Mouse (Mus musculus) testis, adult 2 months (tissue): ENCODE results near the gene Rbms3. TPM values are rescaled to one million over a fixed set of nuclear protein-coding genes. Genes with fewer than 3 reads are reported as not detected.

Source experiments
- H3K27ac ChIP-seq: fragments of 200-500 bp; 2 replicates; pipeline ENCODE4 v1.5.1; 2012; ENCODE audit warnings: low read depth, low read length; ENCODE audit not compliant: control insufficient read depth, insufficient read depth
- H3K27me3 ChIP-seq: fragments of 200-500 bp; 2 replicates; pipeline ENCODE4 v1.6.1; 2012; ENCODE audit warnings: mild to moderate bottlenecking, low read length, moderate library complexity; ENCODE audit not compliant: control insufficient read depth, insufficient read depth
- H3K36me3 ChIP-seq: fragments of 200-500 bp; 2 replicates; pipeline ENCODE4 v1.6.1; 2012; ENCODE audit warnings: mild to moderate bottlenecking, low read length; ENCODE audit not compliant: control insufficient read depth, insufficient read depth
- H3K4me1 ChIP-seq: fragments of 200-500 bp; 2 replicates; pipeline ENCODE4 v1.6.1; 2012; ENCODE audit warnings: low read length; ENCODE audit not compliant: control insufficient read depth, insufficient read depth
- H3K4me3 ChIP-seq: fragments of 200-500 bp; 2 replicates; pipeline ENCODE4 v1.5.1; 2012; ENCODE audit warnings: low read depth, mild to moderate bottlenecking, low read length, moderate library complexity, mixed read lengths; ENCODE audit not compliant: control insufficient read depth
- CTCF ChIP-seq: fragments of 200-500 bp; IDR thresholded peaks from 2 replicates; pipeline ENCODE4 v1.5.1; 2012; ENCODE audit warnings: low read depth, mild to moderate bottlenecking, inconsistent platforms, low read length, moderate library complexity; ENCODE audit not compliant: control insufficient read depth, insufficient read depth, insufficient replicate concordance
- POLR2A ChIP-seq: fragments of 200-500 bp; IDR thresholded peaks from 2 replicates; pipeline ENCODE4 v1.6.1; 2012; ENCODE audit warnings: low read depth, mild to moderate bottlenecking, inconsistent platforms, low read length, moderate library complexity; ENCODE audit not compliant: control insufficient read depth
- polyA plus RNA-seq: library from polyadenylated mRNA; depleted of rRNA; stranded (reverse); fragments of >200 nt; gene quantifications from 2 replicates; pipeline ENCODE4 v1.2.3, GENCODE M21; 2012; rRNA removed

Gene Rbms3
- 0.72 and 1.6 TPM in 2 replicates for polyA plus RNA-seq

DNA sequence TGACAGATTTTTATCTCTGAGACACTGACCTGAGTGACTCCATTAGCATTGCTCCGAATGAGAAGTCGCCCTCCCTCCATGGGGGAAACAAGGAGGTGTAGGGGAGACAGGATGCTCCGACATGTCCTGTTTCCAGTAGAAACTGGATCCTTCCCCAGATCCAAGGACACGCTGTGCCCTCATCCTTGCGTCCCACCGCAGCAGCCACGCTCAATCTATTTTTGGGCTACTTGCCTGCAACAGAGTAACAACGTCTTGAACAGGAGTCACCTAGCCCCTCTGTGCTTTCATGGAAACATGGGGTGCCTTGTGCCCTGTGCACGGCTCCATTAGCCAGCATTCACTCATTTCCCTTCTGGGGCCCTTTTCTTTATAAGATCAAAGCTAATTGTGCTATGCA is at the start of gene Rbms3:
Rbms3 (minus strand) TSS at position 143 of the 400 bp plus-strand sequence.
- Histone ChIP-seq H3K27ac (no peak within 1 kb of the TSS), H3K36me3 (no peaks in the 10 kb centered on the region), H3K27me3 (no peaks in the 10 kb centered on the region), H3K4me3 (no peak within 1 kb of the TSS), H3K4me1 (no peaks in the 10 kb centered on the region)
- no peak for TF ChIP-seq POLR2A
- TF ChIP-seq CTCF: no peak

DNA sequence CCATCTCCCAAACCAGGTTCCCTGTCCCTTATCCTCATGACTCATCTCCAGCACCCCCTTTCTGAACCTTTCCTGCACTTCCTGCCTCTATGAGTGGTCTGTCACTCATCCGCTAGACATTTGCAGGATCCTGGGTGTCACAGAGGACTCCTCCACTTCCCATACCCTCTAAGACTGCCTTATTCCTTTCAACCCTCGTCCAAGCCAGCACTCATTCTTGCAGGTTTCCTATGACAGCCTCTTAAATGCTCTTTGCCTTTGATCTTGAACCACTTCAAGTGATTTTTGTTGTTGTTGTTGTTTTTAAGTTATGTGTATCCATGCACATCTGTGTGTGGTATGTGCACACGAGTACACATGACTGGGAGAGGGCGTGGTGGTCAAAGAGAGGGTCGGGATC is 43.6 kb upstream of the Rbms3 start:
- H3K4me1 ChIP-seq: no peaks in the 10 kb centered on the region
- H3K27ac ChIP-seq: no peak overlapping the region
- no peaks in the 10 kb centered on the region for H3K36me3 ChIP-seq
- H3K4me3 ChIP-seq: no peak overlapping the region
- H3K27me3 ChIP-seq: no peaks in the 10 kb centered on the region
- TF ChIP-seq CTCF (no peak), POLR2A (no peak)

DNA sequence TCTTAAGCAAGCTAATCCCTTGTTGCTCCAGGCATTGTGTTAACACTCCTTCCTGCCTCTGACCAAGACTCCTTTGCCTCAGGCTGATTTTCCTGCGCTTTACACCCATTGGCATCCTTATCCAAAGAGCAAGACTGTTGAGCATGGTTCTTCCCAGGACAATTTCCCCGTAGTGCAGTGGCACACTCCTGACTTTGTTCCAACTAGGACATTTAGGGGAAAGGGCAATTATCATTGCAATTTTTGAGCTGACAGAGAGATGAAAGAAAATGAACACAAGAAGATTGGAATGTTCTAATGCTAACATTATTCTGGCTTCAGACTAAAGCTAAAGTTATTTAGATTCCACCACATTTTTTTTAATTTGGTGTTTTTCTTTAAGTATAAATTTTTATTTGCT is 24.9 kb upstream of the Rbms3 start:
- Histone ChIP-seq H3K4me1 (no peaks in the 10 kb centered on the region), H3K36me3 (no peaks in the 10 kb centered on the region), H3K4me3 (no peak overlapping the region), H3K27me3 (no peaks in the 10 kb centered on the region), H3K27ac (no peak overlapping the region)
- TF ChIP-seq CTCF: no peak
- TF ChIP-seq POLR2A: no peak

DNA sequence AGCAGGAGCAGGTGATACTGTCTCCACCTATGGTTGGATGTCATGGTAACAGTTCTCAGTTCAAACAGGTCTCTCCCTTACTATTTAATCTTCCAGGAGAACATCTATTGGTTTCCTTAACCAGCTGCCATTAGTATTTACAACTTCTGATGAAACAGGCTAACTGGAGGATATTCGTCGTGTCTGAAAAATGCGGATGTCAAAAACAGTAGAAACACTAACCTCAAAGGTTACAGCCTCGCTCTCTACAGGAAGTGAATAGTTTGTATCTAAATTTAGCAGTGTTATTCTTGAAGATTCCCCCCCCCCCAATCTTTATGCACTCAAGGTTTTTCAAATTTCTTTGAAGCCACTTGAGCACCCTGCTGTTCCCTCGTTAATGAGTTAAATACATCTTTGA is 23.9 kb upstream of the Rbms3 start:
- no peak overlapping the region for H3K27ac ChIP-seq
- H3K4me3 ChIP-seq: no peak overlapping the region
- no peaks in the 10 kb centered on the region for H3K27me3 ChIP-seq

DNA sequence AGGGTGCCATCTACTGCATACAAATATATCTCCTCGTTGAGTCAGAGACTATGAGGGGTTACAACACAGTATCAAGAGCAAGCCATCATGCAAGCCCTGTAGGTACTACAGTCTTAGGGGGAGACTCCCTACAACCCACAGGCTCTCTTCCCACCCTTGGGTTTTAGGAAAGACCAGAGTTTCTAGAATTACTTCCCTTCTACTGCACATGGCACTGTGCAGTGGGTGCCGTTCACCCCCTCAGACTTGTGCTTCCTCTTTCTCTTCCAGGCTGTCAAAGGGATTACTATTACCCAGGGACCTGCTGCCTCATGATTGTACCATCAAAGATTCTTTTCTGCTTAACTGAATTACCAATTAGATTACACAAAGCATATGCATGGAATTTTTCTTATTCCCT is 16.4 kb upstream of the Rbms3 start:
- no peak for TF ChIP-seq CTCF
- no peak for TF ChIP-seq POLR2A
- no peak overlapping the region for H3K27ac ChIP-seq
- no peaks in the 10 kb centered on the region for H3K36me3 ChIP-seq
- H3K4me3 ChIP-seq: no peak overlapping the region
- no peaks in the 10 kb centered on the region for H3K27me3 ChIP-seq
- no peaks in the 10 kb centered on the region for H3K4me1 ChIP-seq

More for the DNA sequence above, 23.9 kb upstream of the Rbms3 start:
- Histone ChIP-seq H3K4me1 (no peaks in the 10 kb centered on the region), H3K36me3 (no peaks in the 10 kb centered on the region)
- TF ChIP-seq CTCF (no peak), POLR2A (no peak)

DNA sequence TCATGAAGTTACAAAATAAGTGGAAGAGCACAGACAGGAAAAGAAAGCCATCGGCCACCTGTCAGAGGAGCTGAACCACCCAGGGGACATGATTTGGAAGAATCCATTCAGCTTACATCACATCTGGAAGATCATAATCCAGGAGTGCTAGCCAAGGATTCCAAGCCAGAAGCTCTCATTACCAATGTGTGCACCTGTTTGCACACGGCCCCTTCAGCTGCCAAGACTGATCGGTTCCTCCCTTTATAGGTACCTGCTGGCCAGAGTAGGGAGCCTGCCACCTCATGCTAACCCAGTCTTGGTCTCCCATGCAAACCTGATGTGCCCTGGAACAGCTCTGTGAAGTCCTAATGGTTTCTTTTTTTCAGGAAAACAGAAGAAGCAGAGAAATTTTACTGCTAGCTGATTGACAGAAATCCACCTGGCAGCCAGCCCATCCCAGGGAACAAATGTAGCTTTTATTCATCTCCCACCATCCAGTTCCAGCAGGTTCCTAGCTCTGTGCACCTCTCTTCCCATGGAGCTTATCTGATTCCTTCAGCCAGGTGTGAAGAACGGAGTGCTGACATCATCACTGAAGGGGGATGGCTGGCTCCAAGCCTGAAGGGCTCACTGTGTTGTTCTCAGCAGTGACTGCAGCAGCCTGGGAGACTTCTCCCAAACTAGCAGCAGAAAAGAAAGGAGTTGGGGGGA is 11.5 kb upstream of the Rbms3 start:
- H3K4me3 ChIP-seq: no peak overlapping the region
- H3K27me3 ChIP-seq: no peaks in the 10 kb centered on the region
- H3K27ac ChIP-seq: no peak overlapping the region
- H3K4me1 ChIP-seq: no peaks in the 10 kb centered on the region
- TF ChIP-seq CTCF: no peak
- no peak for TF ChIP-seq POLR2A
- H3K36me3 ChIP-seq: no peaks in the 10 kb centered on the region

DNA sequence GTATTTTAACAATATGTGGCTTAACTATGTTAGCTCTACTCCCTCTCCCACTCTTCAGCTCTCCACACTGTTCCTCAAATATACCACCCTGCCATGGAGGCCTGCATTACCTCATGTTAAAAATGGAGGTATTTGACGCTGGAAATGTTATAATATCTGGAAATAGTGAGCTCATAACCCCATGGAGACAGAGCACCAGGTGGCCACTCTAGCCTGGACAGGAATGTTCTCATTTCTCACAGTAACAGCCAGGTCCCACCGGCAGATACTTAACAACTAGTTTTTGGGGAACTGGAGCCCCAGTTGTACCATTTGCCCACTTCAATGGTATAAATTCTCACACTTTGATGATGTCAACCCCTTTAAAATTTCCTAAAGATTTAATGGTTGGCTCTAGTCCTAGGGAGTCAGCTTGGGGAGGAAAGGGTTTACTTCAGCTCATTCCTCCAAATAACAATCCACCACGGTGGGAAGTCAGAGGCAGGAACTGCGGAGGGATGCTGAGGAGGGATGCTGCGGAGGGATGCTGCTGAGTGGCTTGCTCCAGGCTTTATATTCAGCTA is 9.0 kb upstream of the Rbms3 start:
- Histone ChIP-seq H3K36me3 (no peaks in the 10 kb centered on the region), H3K27me3 (no peaks in the 10 kb centered on the region), H3K4me3 (no peak overlapping the region), H3K4me1 (no peaks in the 10 kb centered on the region), H3K27ac (no peak overlapping the region)
- TF ChIP-seq CTCF: no peak
- TF ChIP-seq POLR2A: no peak

DNA sequence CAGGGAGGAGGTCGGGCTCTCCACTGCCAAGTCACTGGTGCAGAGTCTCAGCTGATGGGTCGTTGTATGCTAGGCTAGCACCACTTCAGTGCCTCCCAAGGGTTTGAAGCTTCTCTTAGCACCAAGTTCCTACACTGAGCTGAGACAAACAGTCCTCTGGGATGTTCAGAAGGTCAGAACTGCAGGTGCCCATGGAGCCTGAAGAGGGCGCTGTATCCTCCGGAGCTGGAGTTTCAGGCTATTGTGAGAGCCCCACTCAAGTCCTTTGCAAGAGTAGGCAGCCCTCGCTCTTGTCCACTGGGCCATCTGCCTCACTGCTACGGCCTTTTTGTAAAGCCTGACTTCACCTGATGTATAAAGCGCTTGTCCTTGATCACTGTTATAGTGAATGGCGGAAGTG is 6.8 kb upstream of the Rbms3 start:
- H3K36me3 ChIP-seq: no peaks in the 10 kb centered on the region
- TF ChIP-seq POLR2A (no peak), CTCF (peak; percentile 68; the same call in 1 of the 2 replicates)
- no peaks in the 10 kb centered on the region for H3K27me3 ChIP-seq
- H3K4me1 ChIP-seq: no peaks in the 10 kb centered on the region
- no peak overlapping the region for H3K27ac ChIP-seq
- no peak overlapping the region for H3K4me3 ChIP-seq
